ENCODE assay signal across 8 mouse cellular contexts in the genomic region with DNA sequence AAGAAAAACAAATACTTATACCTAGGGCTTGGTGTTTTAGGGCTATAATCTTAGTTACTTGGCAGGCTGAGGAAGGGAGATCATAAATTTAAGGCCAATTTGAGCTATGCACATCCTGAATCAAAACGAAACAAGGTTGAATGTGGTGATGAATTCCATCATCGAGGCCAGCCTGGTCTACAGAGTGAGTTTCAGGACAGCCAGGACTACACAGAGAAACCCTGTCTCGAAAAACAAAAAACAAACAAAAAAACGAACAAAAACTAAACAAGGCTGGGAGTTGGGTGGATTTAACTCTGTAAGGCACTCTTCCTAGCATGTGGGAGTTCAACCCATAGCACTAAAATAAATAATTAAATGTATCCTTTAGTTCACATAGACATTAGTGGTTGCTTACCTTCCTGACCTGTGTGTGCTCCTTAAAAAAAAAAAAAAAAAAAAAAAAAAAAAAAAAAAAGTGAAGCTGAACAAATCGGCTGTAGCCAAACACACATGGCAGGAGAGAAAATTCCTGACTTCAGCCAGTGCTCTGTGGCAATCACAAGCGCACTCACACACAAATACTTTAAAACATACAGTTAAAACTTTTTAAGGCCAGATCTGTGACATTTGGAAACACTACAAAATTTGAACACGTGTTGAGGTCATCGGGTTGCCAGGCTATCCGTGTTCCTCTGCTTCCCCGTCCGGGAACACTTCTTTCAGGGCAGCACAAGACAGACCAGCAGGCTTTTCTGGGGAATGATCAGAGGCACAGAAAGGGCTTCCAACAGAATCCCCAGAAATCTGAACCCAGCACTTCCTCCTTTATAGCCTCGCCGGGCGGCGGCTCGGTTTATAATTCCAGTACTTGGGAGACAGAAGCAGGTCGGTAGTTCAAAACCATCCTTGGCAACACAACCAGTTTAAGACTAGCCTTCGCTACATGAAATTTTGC. TPM values are rescaled to one million over a fixed set of nuclear protein-coding genes. Genes with fewer than 3 reads are reported as not detected.
DNase-seq lines count a peak whose midpoint lies in the region; ATAC-seq and TF ChIP-seq lines count a peak whose summit lies in the region.

No protein-coding gene starts in this region.

- H3K36me3 ChIP-seq in heart, embryonic 11.5 days (ENCODE audit: control insufficient read depth, insufficient read depth, low read length), result peaks cover 24% of the 10 kb centered on the region
- H3K36me3 ChIP-seq in CH12.LX (replicated peaks in 1 of 2; ENCODE audit: control insufficient read depth in 1 of 2, insufficient read depth in 1 of 2, low read length in 1 of 2), result peaks cover 34 to 47% of the 10 kb centered on the region in 2 experiments
- peaks cover 33% of the 10 kb centered on the region for H3K36me3 ChIP-seq in forebrain, embryonic 10.5 days (replicated peaks)
- H3K36me3 ChIP-seq in liver, embryonic 12.5 days, result peaks cover 33% of the 10 kb centered on the region

- no peaks in the 10 kb centered on the region for H3K27me3 ChIP-seq in heart, embryonic 11.5 days (ENCODE audit: control insufficient read depth, insufficient read depth, low read length)
- no peaks in the 10 kb centered on the region for H3K27me3 ChIP-seq in CH12.LX (replicated peaks)
- H3K27me3 ChIP-seq in forebrain, embryonic 10.5 days (ENCODE audit: poor library complexity, severe bottlenecking), result no peaks in the 10 kb centered on the region
- no peaks in the 10 kb centered on the region for H3K27me3 ChIP-seq in liver, embryonic 12.5 days (replicated peaks)

- intact Hi-C loops in heart, postnatal 10 days (cut with DNase I), result no loop called here

- no peak for TF ChIP-seq CTCF in CH12.LX (conservative IDR thresholded peaks at IDR 0.05 in 1 of 2, IDR thresholded peaks at IDR 0.05 in 1 of 2; ENCODE audit: low read depth in 2 of 2, low read length in 2 of 2)

- in situ Hi-C loops in CH12.LX (cut with MboI; ENCODE audit: low pct_ligation_motif_present, low pct_unique_long_range_greater_than_20kb, low sequenced_read_pairs), result loop anchor here (5.0 kb wide), 1 partner anchor 303 kb away; no protein-coding TSS in a partner anchor

- peak overlapping the region; percentile 92 for H3K9ac ChIP-seq in heart, embryonic 11.5 days (ENCODE audit: low read depth, low read length)
- H3K9ac ChIP-seq in CH12.LX (ENCODE audit: insufficient read depth, low read depth), result peak overlapping the region; percentile 98
- H3K9ac ChIP-seq in liver, embryonic 12.5 days, result peak overlapping the region; percentile 93

- no peak for TF ChIP-seq EP300 in CH12.LX (IDR thresholded peaks at IDR 0.05; ENCODE audit: low read length)

- no peak for TF ChIP-seq RAD21 in CH12.LX (IDR thresholded peaks at IDR 0.05; ENCODE audit: low read depth, low read length)

- no peak for ATAC-seq in heart, embryonic 11.5 days (replicated peaks; ENCODE audit: insufficient number of reproducible peaks, low FRiP score, low TSS enrichment)
- no peak for ATAC-seq in liver, embryonic 12.5 days

- H3K9me3 ChIP-seq in heart, embryonic 11.5 days (replicated peaks; ENCODE audit: control insufficient read depth, low read length), result no peaks in the 10 kb centered on the region
- no peaks in the 10 kb centered on the region for H3K9me3 ChIP-seq in CH12.LX (replicated peaks; ENCODE audit: low read length)
- no peaks in the 10 kb centered on the region for H3K9me3 ChIP-seq in forebrain, embryonic 10.5 days
- no peaks in the 10 kb centered on the region for H3K9me3 ChIP-seq in liver, embryonic 12.5 days (replicated peaks)

- TF ChIP-seq POLR2A in CH12.LX (IDR thresholded peaks at IDR 0.05; ENCODE audit: low read depth, low read length), result no peak

- dilution Hi-C loops in CH12.LX (cut with MboI; ENCODE audit: extremely low pct_ligation_motif_present, extremely low pct_unique_long_range_greater_than_20kb, low sequenced_read_pairs), result no loop called here

- peaks cover 60% of the 10 kb centered on the region for H3K79me2 ChIP-seq in CH12.LX (replicated peaks; ENCODE audit: control insufficient read depth, extremely low read depth, insufficient read depth, poor library complexity, severe bottlenecking)

- DNase-seq in heart, postnatal 10 days, result no peak
- DNase-seq in CH12.LX (ENCODE audit: extremely low read depth) (no peak), adipocyte (ENCODE audit: low spot score) (no peak)
- DNase-seq in forebrain, embryonic 10.5 days (ENCODE audit: extremely low spot score, low spot score), result peak; percentile 57
- DNase-seq in testis, postnatal 10 days (ENCODE audit: low spot score), result peak; percentile 52
- DNase-seq in frontal cortex, postnatal 10 days (ENCODE audit: low spot score in 2 of 2), result no peak

- H3K4me2 ChIP-seq in heart, embryonic 11.5 days, result peak overlapping the region; percentile 88
- peak overlapping the region; percentile 87 for H3K4me2 ChIP-seq in CH12.LX (ENCODE audit: insufficient read depth, low read depth, poor library complexity, severe bottlenecking)
- peak overlapping the region; percentile 95 for H3K4me2 ChIP-seq in liver, embryonic 12.5 days

- H3K4me1 ChIP-seq in heart, embryonic 11.5 days (ENCODE audit: control insufficient read depth, insufficient read depth, low read length), result peaks cover 21% of the 10 kb centered on the region
- peaks cover 15 to 48% of the 10 kb centered on the region in 2 experiments for H3K4me1 ChIP-seq in CH12.LX (ENCODE audit: control insufficient read depth in 1 of 2, insufficient read depth in 2 of 2)
- peaks cover 41% of the 10 kb centered on the region for H3K4me1 ChIP-seq in forebrain, embryonic 10.5 days
- peaks cover 61% of the 10 kb centered on the region for H3K4me1 ChIP-seq in liver, embryonic 12.5 days

- WGBS in heart, embryonic 11.5 days (ENCODE audit: insufficient replicate concordance), result 8% methylated on average over 18 of the region's 18 CpGs
- 12% methylated on average over 18 of the region's 18 CpGs for WGBS in forebrain, embryonic 10.5 days
- WGBS in liver, embryonic 12.5 days (ENCODE audit: insufficient replicate concordance), result 7% methylated on average over 18 of the region's 18 CpGs

- H3K4me3 ChIP-seq in heart, embryonic 11.5 days (ENCODE audit: low read depth, low read length), result peak overlapping the region; percentile 72
- H3K4me3 ChIP-seq in CH12.LX (replicated peaks in 1 of 3; ENCODE audit: low read depth in 2 of 3, low read length in 2 of 3, poor library complexity in 1 of 3), result peak overlapping the region; percentile 77 to 96 (median 89)
- H3K4me3 ChIP-seq in forebrain, embryonic 10.5 days, result peak overlapping the region; percentile 81
- H3K4me3 ChIP-seq in liver, embryonic 12.5 days, result peak overlapping the region; percentile 88

- peak overlapping the region; percentile 98 for H3K27ac ChIP-seq in heart, embryonic 11.5 days (ENCODE audit: low read depth, low read length)
- peak overlapping the region; percentile 86 for H3K27ac ChIP-seq in CH12.LX (ENCODE audit: insufficient read depth, low read depth)
- peak overlapping the region; percentile 95 for H3K27ac ChIP-seq in forebrain, embryonic 10.5 days
- H3K27ac ChIP-seq in liver, embryonic 12.5 days, result peak overlapping the region; percentile 90

TF ChIP-seq in CH12.LX, 34 proteins besides CTCF, POLR2A, EP300 and RAD21 (continues in another document):
- peak; percentile 56; the same call in 1 of the 2 replicates for TF ChIP-seq TBP (conservative IDR thresholded peaks at IDR 0.05; ENCODE audit: low read depth, low read length)
- no peak for TF ChIP-seq E2F4 (IDR thresholded peaks at IDR 0.05; ENCODE audit: insufficient replicate concordance, low read depth, low read length)
- TF ChIP-seq HCFC1 (IDR thresholded peaks at IDR 0.05; ENCODE audit: low read depth, low read length), result no peak
- TF ChIP-seq SMC3 (IDR thresholded peaks at IDR 0.05; ENCODE audit: low read depth, low read length), result no peak
- no peak for TF ChIP-seq ZC3H11A (IDR thresholded peaks at IDR 0.05; ENCODE audit: low read depth, low read length)
- TF ChIP-seq NRF1 (IDR thresholded peaks at IDR 0.05; ENCODE audit: low read depth, low read length), result no peak
- TF ChIP-seq UBTF (IDR thresholded peaks at IDR 0.05; ENCODE audit: low read depth, low read length), result no peak
- peak; percentile 16; the same call in 1 of the 2 replicates for TF ChIP-seq ETS1 (conservative IDR thresholded peaks at IDR 0.05; ENCODE audit: low read depth, low read length)

RNA-seq across cellular contexts. Expression of gene Rack1, which starts 0.9 kb away (rescaled TPM):
- 538 and 603 TPM in 2 replicates for polyA plus RNA-seq in heart, embryonic 11.5 days (2014; fragmentation: Nextera tagmentation; extraction: Ambion mirVana)
- total RNA-seq in heart, postnatal 10 days (2021), result 100 to 1,000 TPM; 530 to 563 TPM
- 5,582 and 6,330 TPM in 2 replicates for total RNA-seq in CH12.LX (2012; rRNA removed)
- total RNA-seq in CH12.LX (2014; rRNA removed), result 4,885 and 5,265 TPM in 2 replicates
- 3,744 and 4,313 TPM in 2 replicates for polyA plus RNA-seq in CH12.LX (2012; ENCODE audit: insufficient read length, low read depth)
- 850 and 861 TPM in 2 replicates for polyA plus RNA-seq in forebrain, embryonic 10.5 days (2016; fragmentation: Nextera tagmentation; extraction: Ambion mirVana)
- polyA plus RNA-seq in liver, embryonic 12.5 days (2016; fragmentation: Nextera tagmentation; extraction: Ambion mirVana), result 735 and 768 TPM in 2 replicates

RNA-seq across cellular contexts. Expression of gene Trim41, which starts 17.9 kb away (rescaled TPM):
- 3.3 and 3.7 TPM in 2 replicates for polyA plus RNA-seq in heart, embryonic 11.5 days (2014; fragmentation: Nextera tagmentation; extraction: Ambion mirVana)
- total RNA-seq in heart, postnatal 10 days (2021), result 10 to 100 TPM; 27.9 to 30.1 TPM
- 30.2 and 36.0 TPM in 2 replicates for total RNA-seq in CH12.LX (2012; rRNA removed)
- 18.8 and 20.9 TPM in 2 replicates for total RNA-seq in CH12.LX (2014; rRNA removed)
- polyA plus RNA-seq in CH12.LX (2012; ENCODE audit: insufficient read length, low read depth), result 51.6 and 63.7 TPM in 2 replicates
- 4.0 and 4.6 TPM in 2 replicates for polyA plus RNA-seq in forebrain, embryonic 10.5 days (2016; fragmentation: Nextera tagmentation; extraction: Ambion mirVana)
- 2.1 and 2.3 TPM in 2 replicates for polyA plus RNA-seq in liver, embryonic 12.5 days (2016; fragmentation: Nextera tagmentation; extraction: Ambion mirVana)

RNA-seq across cellular contexts. Expression of gene Trim7, which starts 26.7 kb away (rescaled TPM):
- polyA plus RNA-seq in heart, embryonic 11.5 days (2014; fragmentation: Nextera tagmentation; extraction: Ambion mirVana), result 0.43 and 0.70 TPM in 2 replicates
- total RNA-seq in heart, postnatal 10 days (2021), result 10 to 100 TPM; 10.1 to 12.8 TPM
- total RNA-seq in CH12.LX (2012; rRNA removed) (20.8 and 34.6 TPM in 2 replicates), CH12.LX (2014; rRNA removed) (9.2 and 9.5 TPM in 2 replicates)
- polyA plus RNA-seq in CH12.LX (2012; ENCODE audit: insufficient read length, low read depth), result 11.6 and 15.1 TPM in 2 replicates
- polyA plus RNA-seq in forebrain, embryonic 10.5 days (2016; fragmentation: Nextera tagmentation; extraction: Ambion mirVana), result 0.07 and 0.31 TPM in 2 replicates
- polyA plus RNA-seq in liver, embryonic 12.5 days (2016; fragmentation: Nextera tagmentation; extraction: Ambion mirVana), result not detected in 2 replicates

RNA-seq across cellular contexts. Expression of gene Gm12184, which starts 27.2 kb away (rescaled TPM):
- 2.9 and 4.0 TPM in 2 replicates for polyA plus RNA-seq in heart, embryonic 11.5 days (2014; fragmentation: Nextera tagmentation; extraction: Ambion mirVana)
- total RNA-seq in heart, postnatal 10 days (2021), result 1 to 10 TPM; 2.9 to 5.0 TPM
- total RNA-seq in CH12.LX (2012; rRNA removed) (6.8 and 7.1 TPM in 2 replicates), CH12.LX (2014; rRNA removed) (51.6 and 61.0 TPM in 2 replicates)
- 5.6 and 17.1 TPM in 2 replicates for polyA plus RNA-seq in CH12.LX (2012; ENCODE audit: insufficient read length, low read depth)
- 2.3 and 4.3 TPM in 2 replicates for polyA plus RNA-seq in forebrain, embryonic 10.5 days (2016; fragmentation: Nextera tagmentation; extraction: Ambion mirVana)
- 4.1 and 5.0 TPM in 2 replicates for polyA plus RNA-seq in liver, embryonic 12.5 days (2016; fragmentation: Nextera tagmentation; extraction: Ambion mirVana)

Comparison
In these comparisons a context has a peak if more than half of its experiments do, and no peak if none do; other contexts are left out.
1. DNase-seq: peak in forebrain, embryonic 10.5 days (single experiment) and testis, postnatal 10 days (single experiment); none in heart, postnatal 10 days (0 of 2), CH12.LX (single experiment), adipocyte (single experiment) and frontal cortex, postnatal 10 days (0 of 2).
2. Peak in every context shown above with its lines, with median percentiles within 50 percentile points of each other: H3K27ac ChIP-seq, H3K4me2 ChIP-seq, H3K4me3 ChIP-seq and H3K9ac ChIP-seq.